Mouse (Mus musculus) limb, embryonic 12.5 days (tissue): Measurements from ENCODE around the gene Gm37419. TPM values are rescaled to one million over a fixed set of nuclear protein-coding genes. Genes with fewer than 3 reads are reported as not detected.

Source experiments
- ATAC-seq: fragments of 200-750 bp; cut with Nextera tagmentation; 2 replicates; pipeline ENCODE4 v1.8.0; 2017; ENCODE audit warnings: low read depth, moderate TSS enrichment; ENCODE audit not compliant: insufficient number of reproducible peaks, insufficient read depth, low FRiP score, low TSS enrichment
- H3K27ac ChIP-seq: fragments of 300-500 bp; sonication (generic); 2 replicates; pipeline ENCODE4 v1.5.1; 2016; ENCODE audit warnings: mild to moderate bottlenecking, moderate library complexity
- H3K27me3 ChIP-seq: fragments of 300-500 bp; sonication (generic); 2 replicates; pipeline ENCODE4 v1.6.1; 2016; ENCODE audit warnings: mild to moderate bottlenecking, moderate library complexity
- H3K36me3 ChIP-seq: fragments of 300-500 bp; sonication (generic); 2 replicates; pipeline ENCODE4 v1.6.1; 2016; ENCODE audit warnings: mild to moderate bottlenecking, moderate library complexity
- H3K4me1 ChIP-seq: fragments of 300-500 bp; sonication (generic); replicated peaks from 2 replicates; pipeline ENCODE4 v1.6.1; 2016
- H3K4me2 ChIP-seq: fragments of 300-500 bp; sonication (generic); 2 replicates; pipeline ENCODE4 v1.6.1; 2016; ENCODE audit warnings: mild to moderate bottlenecking, moderate library complexity
- H3K4me3 ChIP-seq: fragments of 300-500 bp; sonication (generic); replicated peaks from 2 replicates; pipeline ENCODE4 v1.5.1; 2016; ENCODE audit warnings: mild to moderate bottlenecking
- H3K9ac ChIP-seq: fragments of 300-500 bp; sonication (generic); replicated peaks from 2 replicates; pipeline ENCODE4 v1.6.1; 2016; ENCODE audit warnings: mild to moderate bottlenecking, moderate library complexity
- H3K9me3 ChIP-seq: fragments of 300-500 bp; sonication (generic); 2 replicates; pipeline ENCODE4 v1.6.1; 2016; ENCODE audit warnings: mild to moderate bottlenecking, moderate library complexity
- WGBS: fragments of 180-500 bp; shearing (Covaris S2); methylation state at CpG from one replicate; pipeline ENCODE4 v1.1.7; 2016; 5-methylcytosine and 5-hydroxymethylcytosine counted together
- polyA plus RNA-seq: library from polyadenylated mRNA; unstranded; fragments of >200 nt; fragmentation: Nextera tagmentation; extraction: Ambion mirVana; gene quantifications from 2 replicates; pipeline ENCODE4 v1.2.1, GENCODE M21; 2016

Gene Gm37419
- polyA plus RNA-seq, 1 experiment from 2014 or later: not detected

DNA sequence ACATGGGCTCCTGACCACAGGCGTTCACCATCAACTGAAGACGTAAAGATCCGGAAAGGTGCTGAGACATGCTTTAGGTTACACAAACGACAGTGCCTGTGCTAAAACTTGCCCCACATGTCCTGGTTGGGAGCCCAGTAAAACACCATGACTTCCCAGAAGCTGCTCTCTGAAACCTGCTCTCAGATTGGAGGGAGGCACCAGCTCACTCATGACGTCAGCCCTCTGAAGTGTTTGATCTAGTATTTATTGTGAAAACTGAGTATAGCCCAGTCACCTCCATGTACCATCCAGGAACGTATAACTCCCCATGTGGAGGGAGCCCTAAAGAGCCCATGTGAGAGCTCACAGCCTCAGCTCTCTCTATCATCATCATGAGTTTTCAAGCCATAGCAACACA, 9.6 kb downstream of the Gm37419 start:
- no peak for ATAC-seq
- Histone ChIP-seq H3K36me3 (no peaks in the 10 kb centered on the region), H3K27me3 (no peaks in the 10 kb centered on the region), H3K27ac (no peak overlapping the region), H3K9me3 (no peaks in the 10 kb centered on the region), H3K9ac (no peak overlapping the region), H3K4me1 (peaks cover 9% of the 10 kb centered on the region), H3K4me3 (no peak overlapping the region), H3K4me2 (no peak overlapping the region)
- 70% methylated on average over 6 of the region's 6 CpGs for WGBS

DNA sequence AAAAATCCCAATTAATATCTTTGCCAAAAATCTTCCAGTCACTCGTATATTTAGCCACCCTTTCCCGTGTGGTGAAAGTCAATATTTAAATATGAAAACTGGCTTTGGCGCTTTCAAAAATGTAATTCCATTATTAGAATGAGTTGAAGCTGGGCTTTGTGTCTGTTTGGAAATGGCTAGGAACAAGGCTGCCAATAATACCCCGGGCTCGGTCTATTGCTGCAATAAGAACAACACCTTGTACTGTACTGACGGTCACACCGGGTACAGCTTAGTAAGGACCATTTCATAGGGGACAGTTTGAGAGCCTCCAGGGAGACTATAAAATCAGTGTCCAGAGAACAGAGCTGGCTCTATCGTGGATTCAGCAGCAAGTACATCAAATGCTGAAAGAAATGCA, 17.6 kb downstream of the Gm37419 start:
- Histone ChIP-seq H3K36me3 (no peaks in the 10 kb centered on the region), H3K27me3 (no peaks in the 10 kb centered on the region), H3K4me1 (no peaks in the 10 kb centered on the region), H3K9ac (no peak overlapping the region), H3K4me3 (no peak overlapping the region), H3K27ac (no peak overlapping the region), H3K4me2 (no peak overlapping the region), H3K9me3 (no peaks in the 10 kb centered on the region)
- ATAC-seq: no peak
- 84% methylated on average over 8 of the region's 8 CpGs for WGBS

DNA sequence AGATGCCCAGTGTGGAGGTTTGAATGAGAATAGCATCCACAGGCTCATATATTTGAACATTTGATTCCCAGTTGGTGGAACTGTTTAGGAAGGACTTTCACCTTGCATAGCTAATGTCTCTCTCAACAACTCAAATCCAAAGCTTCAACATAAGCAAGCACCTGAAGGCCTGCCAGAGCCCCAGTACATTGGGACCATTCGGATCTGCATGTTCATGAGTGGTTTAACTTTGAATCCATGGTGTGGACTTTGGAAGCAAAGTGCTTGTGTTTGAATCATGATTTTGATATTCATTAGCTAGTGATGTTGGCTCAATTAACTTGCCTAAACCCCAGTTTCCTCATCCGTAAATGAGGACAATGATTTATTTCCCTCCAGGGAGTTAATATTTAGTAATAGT, 21.6 kb downstream of the Gm37419 start:
- Histone ChIP-seq H3K27ac (no peak overlapping the region), H3K4me3 (no peak overlapping the region), H3K4me2 (no peak overlapping the region), H3K36me3 (no peaks in the 10 kb centered on the region), H3K27me3 (no peaks in the 10 kb centered on the region), H3K9ac (no peak overlapping the region), H3K9me3 (no peaks in the 10 kb centered on the region), H3K4me1 (no peaks in the 10 kb centered on the region)
- 91% methylated on average over 2 of the region's 2 CpGs for WGBS
- ATAC-seq: no peak

DNA sequence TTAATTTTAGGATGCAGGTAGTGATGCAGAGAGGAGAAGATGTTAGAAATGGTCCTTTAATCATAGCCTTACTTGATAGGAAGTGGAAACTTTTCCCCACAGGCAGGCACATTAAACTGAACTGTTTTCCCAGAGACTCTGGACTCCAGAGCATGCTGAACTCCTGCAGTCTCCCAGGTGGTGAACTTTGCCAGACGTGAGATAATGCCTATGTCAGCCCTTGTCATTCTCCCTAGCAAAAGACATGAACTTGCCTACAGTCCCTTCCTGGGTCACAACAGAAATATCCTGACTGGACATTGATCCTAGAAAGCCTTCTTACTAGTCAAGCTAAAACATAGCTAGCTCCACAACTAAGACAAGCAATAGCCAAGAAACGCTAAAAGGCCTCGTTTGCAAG, 23.0 kb downstream of the Gm37419 start:
- Histone ChIP-seq H3K4me3 (no peak overlapping the region), H3K4me2 (no peak overlapping the region)
- 64% methylated on average over 3 of the region's 3 CpGs for WGBS

DNA sequence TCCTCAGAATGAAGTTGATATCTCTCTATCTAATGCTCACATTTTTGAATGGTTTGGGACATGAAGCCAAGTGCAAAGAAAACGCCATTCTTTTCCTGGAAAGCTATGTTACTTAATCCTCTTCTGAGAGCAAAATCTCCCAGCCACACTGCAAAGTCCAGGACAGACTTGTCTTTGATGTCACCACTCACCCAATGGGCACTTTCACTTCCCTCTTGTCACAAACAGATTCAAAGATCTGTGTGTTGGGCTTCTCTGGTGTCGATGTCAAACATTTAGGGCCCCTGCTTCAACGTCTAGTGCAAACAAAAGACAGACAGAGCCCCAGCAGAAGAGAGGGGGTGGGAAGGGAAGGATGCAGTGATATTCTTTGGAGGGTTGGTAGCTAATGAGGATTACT, 23.8 kb downstream of the Gm37419 start:
- no peak overlapping the region for H3K9ac ChIP-seq
- no peaks in the 10 kb centered on the region for H3K4me1 ChIP-seq
- no peaks in the 10 kb centered on the region for H3K36me3 ChIP-seq
- no peak overlapping the region for H3K4me3 ChIP-seq
- WGBS: 41% methylated on average over 3 of the region's 3 CpGs
- no peak for ATAC-seq
- H3K4me2 ChIP-seq: no peak overlapping the region
- no peak overlapping the region for H3K27ac ChIP-seq
- H3K9me3 ChIP-seq: no peaks in the 10 kb centered on the region
- H3K27me3 ChIP-seq: no peaks in the 10 kb centered on the region

More for the DNA sequence above, 23.0 kb downstream of the Gm37419 start:
- no peak for ATAC-seq
- Histone ChIP-seq H3K9ac (no peak overlapping the region), H3K4me1 (no peaks in the 10 kb centered on the region), H3K9me3 (no peaks in the 10 kb centered on the region), H3K27ac (no peak overlapping the region), H3K27me3 (no peaks in the 10 kb centered on the region), H3K36me3 (no peaks in the 10 kb centered on the region)

DNA sequence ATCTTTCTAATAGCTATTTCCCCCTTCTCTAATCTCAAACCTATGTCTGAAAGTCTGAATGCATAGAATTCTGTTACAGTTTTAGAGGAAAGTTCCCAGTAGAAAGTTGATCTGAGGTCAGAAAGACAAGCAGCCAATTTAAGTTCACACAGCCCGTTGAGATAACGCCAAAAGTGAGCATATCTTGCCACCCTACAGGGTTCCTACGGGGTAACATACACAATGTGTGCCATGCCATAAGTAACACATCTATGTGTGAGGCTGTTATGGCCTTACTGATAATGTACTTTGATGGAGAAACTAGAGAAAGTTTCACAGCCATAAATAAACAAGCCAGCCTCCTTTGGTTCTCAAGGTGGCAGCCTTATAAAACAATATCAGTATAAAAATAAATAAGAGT, 26.1 kb downstream of the Gm37419 start:
- ATAC-seq: no peak

DNA sequence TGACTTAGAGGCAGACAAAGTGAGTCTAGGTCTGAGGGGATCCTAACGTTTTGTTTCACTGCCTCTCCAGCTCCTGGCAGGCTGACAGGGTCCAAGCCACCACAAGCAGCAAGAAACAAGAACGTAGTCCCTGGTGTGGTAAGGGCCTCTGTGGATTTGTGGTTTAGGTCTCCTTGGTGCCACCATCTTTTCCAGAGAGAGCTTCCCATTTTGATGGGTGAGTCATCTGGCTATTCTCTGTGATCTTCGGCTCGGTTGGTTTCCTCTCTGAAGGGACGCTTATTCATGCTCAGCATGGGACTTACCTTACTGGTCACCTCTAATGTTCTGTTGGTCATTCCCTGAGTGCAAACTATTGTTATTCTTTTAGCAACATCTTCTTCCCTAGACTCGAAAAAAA, 28.0 kb downstream of the Gm37419 start:
- ATAC-seq: no peak
- no peaks in the 10 kb centered on the region for H3K36me3 ChIP-seq
- H3K9me3 ChIP-seq: no peaks in the 10 kb centered on the region
- WGBS: 43% methylated on average over 6 of the region's 6 CpGs
- no peak overlapping the region for H3K9ac ChIP-seq
- no peaks in the 10 kb centered on the region for H3K27me3 ChIP-seq
- H3K27ac ChIP-seq: no peak overlapping the region
- no peak overlapping the region for H3K4me3 ChIP-seq
- H3K4me2 ChIP-seq: no peak overlapping the region
- no peaks in the 10 kb centered on the region for H3K4me1 ChIP-seq

More for the DNA sequence above, 26.1 kb downstream of the Gm37419 start:
- H3K36me3 ChIP-seq: no peaks in the 10 kb centered on the region
- no peak overlapping the region for H3K27ac ChIP-seq
- no peak overlapping the region for H3K4me3 ChIP-seq
- no peaks in the 10 kb centered on the region for H3K9me3 ChIP-seq
- H3K4me2 ChIP-seq: no peak overlapping the region
- WGBS: 85% methylated on average over 3 of the region's 3 CpGs
- H3K4me1 ChIP-seq: no peaks in the 10 kb centered on the region
- no peaks in the 10 kb centered on the region for H3K27me3 ChIP-seq
- H3K9ac ChIP-seq: no peak overlapping the region

DNA sequence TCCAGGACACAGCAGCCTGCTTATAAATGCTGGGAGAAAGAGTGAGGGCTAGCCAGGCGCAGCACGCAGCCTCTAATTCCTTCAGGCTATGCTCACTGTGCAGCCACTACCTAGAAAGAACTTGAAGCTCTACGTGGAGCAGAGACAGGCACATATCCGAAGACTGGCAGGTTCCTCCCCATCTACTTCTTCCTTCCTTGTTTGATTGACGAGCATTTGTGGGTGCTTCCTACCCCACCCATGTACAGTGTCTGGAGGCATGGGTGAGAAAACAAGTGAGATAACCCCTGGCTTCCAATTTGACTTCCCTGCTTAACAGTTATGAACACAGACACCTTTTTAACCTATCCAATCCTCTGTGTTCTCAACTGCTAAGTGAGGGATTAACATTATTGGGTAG, 28.5 kb downstream of the Gm37419 start:
- ATAC-seq: no peak

DNA sequence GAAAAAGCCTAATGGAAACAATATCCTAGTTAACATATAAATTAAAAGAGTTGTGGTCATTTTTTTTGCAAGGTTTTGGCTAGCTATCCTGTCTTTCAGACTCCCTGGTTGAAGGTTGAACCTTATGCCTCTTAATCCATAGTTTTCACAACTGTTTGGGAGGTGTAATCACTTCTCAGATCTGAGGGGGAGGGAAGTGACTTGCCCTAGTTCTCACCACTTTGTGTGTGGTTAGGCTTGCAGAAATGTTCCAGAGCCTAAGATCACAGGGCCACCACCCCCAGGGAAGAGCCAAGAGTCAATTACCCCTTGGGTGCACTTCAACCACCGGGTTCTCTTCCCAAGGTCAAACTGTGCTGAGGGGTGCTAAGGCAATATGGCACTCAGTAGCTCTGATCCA, 33.4 kb downstream of the Gm37419 start:
- H3K27ac ChIP-seq: no peak overlapping the region
- no peak overlapping the region for H3K9ac ChIP-seq
- WGBS: 50% methylated on average over 1 of the region's 1 CpGs
- no peaks in the 10 kb centered on the region for H3K9me3 ChIP-seq
- no peaks in the 10 kb centered on the region for H3K4me1 ChIP-seq
- no peak overlapping the region for H3K4me3 ChIP-seq
- no peak for ATAC-seq
- H3K4me2 ChIP-seq: no peak overlapping the region
- H3K36me3 ChIP-seq: no peaks in the 10 kb centered on the region
- H3K27me3 ChIP-seq: no peaks in the 10 kb centered on the region

More for the DNA sequence above, 28.5 kb downstream of the Gm37419 start:
- H3K4me3 ChIP-seq: no peak overlapping the region
- H3K9ac ChIP-seq: no peak overlapping the region
- no peaks in the 10 kb centered on the region for H3K9me3 ChIP-seq
- H3K27me3 ChIP-seq: no peaks in the 10 kb centered on the region
- 40% methylated on average over 5 of the region's 5 CpGs for WGBS
- no peak overlapping the region for H3K27ac ChIP-seq
- no peaks in the 10 kb centered on the region for H3K36me3 ChIP-seq
- H3K4me2 ChIP-seq: no peak overlapping the region
- H3K4me1 ChIP-seq: no peaks in the 10 kb centered on the region

DNA sequence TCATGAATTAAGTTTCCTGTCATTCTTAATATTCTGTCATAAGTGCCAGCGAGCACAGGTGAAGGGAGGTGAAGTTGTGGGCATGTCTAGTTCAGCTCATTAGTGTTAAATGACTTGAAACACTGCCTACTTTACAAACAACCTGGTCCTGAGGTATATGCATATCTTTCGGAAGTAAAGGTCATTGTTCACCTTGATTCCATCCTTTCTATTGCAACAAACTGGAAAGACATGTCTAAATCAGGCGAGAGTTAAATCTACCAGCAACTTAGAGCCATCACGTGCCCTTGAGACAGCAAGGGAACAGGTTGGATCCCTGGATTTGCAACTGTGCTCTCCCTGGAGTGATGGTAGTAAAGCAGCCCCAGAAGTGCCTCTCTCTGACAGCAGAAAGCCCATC, 34.3 kb downstream of the Gm37419 start:
- no peaks in the 10 kb centered on the region for H3K4me1 ChIP-seq
- no peak overlapping the region for H3K9ac ChIP-seq
- WGBS: 79% methylated on average over 4 of the region's 4 CpGs
- H3K36me3 ChIP-seq: no peaks in the 10 kb centered on the region
- H3K4me2 ChIP-seq: no peak overlapping the region
- no peak overlapping the region for H3K4me3 ChIP-seq
- no peak for ATAC-seq
- H3K27me3 ChIP-seq: no peaks in the 10 kb centered on the region
- H3K27ac ChIP-seq: no peak overlapping the region
- no peaks in the 10 kb centered on the region for H3K9me3 ChIP-seq

DNA sequence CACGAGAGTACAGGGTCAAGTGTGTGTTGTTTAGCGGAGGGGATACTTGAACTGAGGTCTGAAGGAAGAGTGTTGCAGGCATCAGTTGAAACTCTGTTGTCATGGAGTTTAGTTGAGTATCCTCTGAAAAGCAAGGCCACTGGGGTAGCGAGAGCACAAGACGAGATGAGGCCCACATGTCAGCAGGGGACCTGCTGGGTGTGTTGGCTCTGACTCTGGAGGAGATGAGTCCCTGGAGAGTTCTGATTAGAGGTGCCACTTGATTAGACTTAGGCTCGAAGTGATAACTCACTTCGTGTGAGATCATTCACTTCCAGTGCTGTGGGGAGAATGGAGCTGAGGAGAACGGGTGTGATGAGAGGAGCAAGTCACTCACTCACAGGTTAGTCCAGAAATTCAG, 37.2 kb downstream of the Gm37419 start:
- ATAC-seq: no peak
- Histone ChIP-seq H3K9me3 (no peaks in the 10 kb centered on the region), H3K9ac (no peak overlapping the region), H3K4me3 (no peak overlapping the region), H3K4me1 (no peaks in the 10 kb centered on the region), H3K27ac (no peak overlapping the region), H3K4me2 (no peak overlapping the region), H3K27me3 (no peaks in the 10 kb centered on the region), H3K36me3 (no peaks in the 10 kb centered on the region)
- 54% methylated on average over 7 of the region's 7 CpGs for WGBS

DNA sequence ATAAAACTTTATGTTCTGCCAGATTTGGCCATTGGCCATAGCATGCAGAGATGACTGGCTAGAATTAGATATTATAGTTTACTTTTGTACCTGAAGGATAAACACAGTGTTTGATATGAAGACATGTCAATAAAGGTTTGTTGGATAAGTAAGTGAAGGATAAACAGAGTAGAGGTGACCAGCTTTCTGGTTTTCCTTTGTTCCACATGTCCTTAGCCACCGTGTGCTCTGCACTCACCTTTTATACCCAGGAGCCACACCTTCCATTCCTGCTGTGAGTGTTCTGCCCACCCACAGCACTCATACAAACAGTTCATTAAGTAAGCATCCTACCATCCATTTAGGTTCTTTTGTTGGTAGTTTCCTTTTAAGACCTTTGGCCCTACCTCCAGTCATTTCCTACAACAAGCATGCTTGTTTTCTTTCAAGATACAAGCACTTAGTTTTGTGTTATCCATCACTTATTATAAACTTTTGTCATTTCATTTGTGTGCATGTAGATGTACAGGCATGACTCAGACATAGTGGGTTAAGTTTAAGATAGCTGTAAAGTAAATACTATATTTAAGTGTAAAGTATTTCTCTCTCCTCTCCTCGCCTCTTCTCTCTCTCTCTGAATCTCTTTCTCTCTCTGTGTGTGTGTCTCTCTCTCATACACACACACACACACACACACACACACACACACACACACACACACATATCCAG, 41.8 kb downstream of the Gm37419 start:
- no peak overlapping the region for H3K4me3 ChIP-seq
- 70% methylated on average over 2 of the region's 2 CpGs for WGBS
- no peaks in the 10 kb centered on the region for H3K36me3 ChIP-seq
- no peaks in the 10 kb centered on the region for H3K27me3 ChIP-seq
- no peak overlapping the region for H3K27ac ChIP-seq
- ATAC-seq: no peak
- no peaks in the 10 kb centered on the region for H3K4me1 ChIP-seq
- H3K9me3 ChIP-seq: no peaks in the 10 kb centered on the region
- H3K4me2 ChIP-seq: no peak overlapping the region
- H3K9ac ChIP-seq: no peak overlapping the region
